Mouse (Mus musculus): ENCODE data around the gene Eef1akmt2.
A peak's percentile ranks its signal among the peaks of the same experiment; 100 is the strongest.

Eef1akmt2 gene

GRCm38 (mm10) chr7:132809721-132810120 is 42.8 kb downstream of the Eef1akmt2 start:
- DNase-seq: peak in 1 of 2 experiments; percentile 4

GRCm38 (mm10) chr7:132808841-132809682 is 43.4 kb downstream of the Eef1akmt2 start:
- peak in 1 of 2 experiments; percentile 67 for DNase-seq

- DNase-seq: no peak
Observed at GRCm38 (mm10) chr7:132808051-132808796, 44.2 kb downstream of the Eef1akmt2 start.

GRCm38 (mm10) chr7:132806926-132807857 is 45.3 kb downstream of the Eef1akmt2 start:
- peak; percentile 82 to 90 for DNase-seq

- DNase-seq: no peak
Observed at GRCm38 (mm10) chr7:132806286-132806685, 46.2 kb downstream of the Eef1akmt2 start.

- no peak for DNase-seq
Observed at GRCm38 (mm10) chr7:132804951-132805350, 47.5 kb downstream of the Eef1akmt2 start.

- DNase-seq: peak in 1 of 2 experiments; percentile 25
Observed at GRCm38 (mm10) chr7:132804461-132804860, 48.0 kb downstream of the Eef1akmt2 start.

GRCm38 (mm10) chr7:132803962-132804361 is 48.5 kb downstream of the Eef1akmt2 start:
- DNase-seq: peak in 1 of 2 experiments; percentile 58

- DNase-seq: no peak
Observed at GRCm38 (mm10) chr7:132803336-132803735, 49.1 kb downstream of the Eef1akmt2 start.

GRCm38 (mm10) chr7:132802691-132803090 is 49.8 kb downstream of the Eef1akmt2 start:
- peak; percentile 13 to 29 for DNase-seq

- peak; percentile 15 to 29 for DNase-seq
Observed at GRCm38 (mm10) chr7:132802066-132802465, 50.4 kb downstream of the Eef1akmt2 start.

GRCm38 (mm10) chr7:132801509-132801908 is 51.0 kb downstream of the Eef1akmt2 start:
- peak in 1 of 2 experiments; percentile 9 for DNase-seq

GRCm38 (mm10) chr7:132800868-132801267 is 51.6 kb downstream of the Eef1akmt2 start:
- peak; percentile 4 to 30 for DNase-seq

GRCm38 (mm10) chr7:132799119-132800016 is 53.1 kb downstream of the Eef1akmt2 start:
- DNase-seq: peak in 1 of 2 experiments; percentile 33

- no peak for DNase-seq
Observed at GRCm38 (mm10) chr7:132795141-132795540, 57.3 kb downstream of the Eef1akmt2 start.

- no peak for DNase-seq
Observed at GRCm38 (mm10) chr7:132793467-132793866, 59.0 kb downstream of the Eef1akmt2 start.

- no peak for DNase-seq
Observed at GRCm38 (mm10) chr7:132790447-132791219, 61.8 kb downstream of the Eef1akmt2 start.

- no peak for DNase-seq
Observed at GRCm38 (mm10) chr7:132788826-132789225, 63.6 kb downstream of the Eef1akmt2 start.

GRCm38 (mm10) chr7:132787496-132788190 is 64.8 kb downstream of the Eef1akmt2 start:
- no peak for DNase-seq

- no peak for DNase-seq
Observed at GRCm38 (mm10) chr7:132787022-132787421, 65.5 kb downstream of the Eef1akmt2 start.
